Mouse (Mus musculus) heart, adult 2 months (tissue): ENCODE measurements at regions not wholly inside any gene's neighbourhood (a gene's known extent, or its start where the extent isn't known, plus 50 kb on each side); places are given as distances from the start of the nearest gene placed in this dataset.

Experiments used
- CTCF ChIP-seq: fragments of 200-600 bp; IDR thresholded peaks from 2 replicates; pipeline ENCODE4 v1.8.1; 2022; ENCODE audit warnings: antibody characterized with exemption, mild to moderate bottlenecking, moderate library complexity
- EP300 ChIP-seq: fragments of 200-500 bp; IDR thresholded peaks from 2 replicates; pipeline ENCODE4 v1.6.1; 2011; ENCODE audit warnings: low read depth, low read length, control low read depth; ENCODE audit not compliant: insufficient read depth
- POLR2A ChIP-seq: fragments of 200-500 bp; IDR thresholded peaks from 2 replicates; pipeline ENCODE4 v1.6.1; 2011; ENCODE audit warnings: mild to moderate bottlenecking, low read depth, low read length, control low read depth; ENCODE audit not compliant: insufficient read depth

DNA sequence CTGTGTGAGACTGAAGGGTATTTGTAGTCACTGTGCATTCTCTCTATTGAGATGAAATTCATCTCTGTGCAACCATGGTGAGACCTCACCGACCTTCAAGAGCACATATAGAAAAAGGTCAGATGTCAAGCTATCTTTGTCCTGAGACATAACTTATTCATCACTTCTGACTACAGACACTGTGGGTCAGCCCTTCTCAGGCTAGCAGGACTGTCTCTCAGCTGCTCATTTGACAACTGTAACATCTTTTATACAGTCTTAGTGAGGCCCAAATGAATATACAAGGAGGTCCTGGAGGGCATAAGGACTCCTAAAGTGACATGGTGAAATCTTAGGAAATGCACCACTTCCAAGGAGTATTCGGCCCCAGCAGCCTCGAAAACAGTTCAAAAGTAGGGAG, 877.1 kb downstream of the Rapgef2 start:
- TF ChIP-seq POLR2A (no peak), CTCF (no peak), EP300 (no peak)
